In the genomic region with DNA sequence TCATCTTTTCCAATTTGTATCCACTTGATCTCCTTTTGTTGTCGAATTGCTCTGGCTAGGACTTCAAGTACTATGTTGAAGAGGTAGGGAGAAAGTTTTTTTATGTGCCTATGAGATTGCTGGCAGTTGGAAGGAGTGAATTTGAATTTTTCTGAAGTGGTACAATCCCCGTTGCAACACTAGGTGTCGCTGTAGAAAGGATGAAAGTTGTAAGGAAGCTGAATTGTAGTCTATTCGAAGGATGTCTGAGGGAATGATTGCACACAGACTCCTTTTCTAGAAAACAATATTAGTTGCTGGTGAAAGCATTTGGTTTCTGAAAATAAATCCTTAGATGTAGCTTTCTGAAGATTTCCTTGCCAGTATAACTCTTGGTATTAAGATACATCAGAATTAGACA, we compare ENCODE assay signal across 8 mouse cellular contexts. TPM values are rescaled to one million over a fixed set of nuclear protein-coding genes. Genes with fewer than 3 reads are reported as not detected.
A peak's percentile ranks its signal among the peaks of the same experiment; 100 is the strongest.
DNase-seq lines count a peak whose midpoint lies in the region; ATAC-seq and TF ChIP-seq lines count a peak whose summit lies in the region.

No protein-coding gene starts in this region.

- peak; percentile 14 to 28 for DNase-seq in adrenal gland, adult 18-20 months (ENCODE audit: low spot score in 2 of 2)
- no peak for DNase-seq in adrenal gland, postnatal 4 days (ENCODE audit: low spot score in 2 of 2)
- DNase-seq in ovary, postnatal 14 days (ENCODE audit: low spot score): peak; percentile 55
- no peak for DNase-seq in ovary, adult 18-20 months (ENCODE audit: low spot score)
- DNase-seq in embryo, embryonic 11.5 days (ENCODE audit: low read depth, low spot score): peak; percentile 35
- DNase-seq in hindbrain, postnatal 0 days (ENCODE audit: low spot score): peak; percentile 79
- DNase-seq in lung, postnatal 0 days (ENCODE audit: low spot score): peak; percentile 85
- peak; percentile 62 to 67 for DNase-seq in right cerebral cortex, adult 2 months (ENCODE audit: low spot score in 2 of 2)

- H3K27ac ChIP-seq in hindbrain, postnatal 0 days: no peak overlapping the region
- H3K27ac ChIP-seq in lung, postnatal 0 days (ENCODE audit: low read length): no peak overlapping the region

- no peak overlapping the region for H3K4me3 ChIP-seq in hindbrain, postnatal 0 days (ENCODE audit: low read length)
- no peak overlapping the region for H3K4me3 ChIP-seq in lung, postnatal 0 days (ENCODE audit: low read depth, low read length)

- H3K36me3 ChIP-seq in hindbrain, postnatal 0 days (ENCODE audit: insufficient read depth, low read length): no peaks in the 10 kb centered on the region
- no peaks in the 10 kb centered on the region for H3K36me3 ChIP-seq in lung, postnatal 0 days (ENCODE audit: insufficient read depth, low read length)

- WGBS in hindbrain, postnatal 0 days: 6% methylated on average over 4 of the region's 4 CpGs
- WGBS in lung, postnatal 0 days: 5% methylated on average over 4 of the region's 4 CpGs

- no peak overlapping the region for H3K9ac ChIP-seq in hindbrain, postnatal 0 days (replicated peaks; ENCODE audit: low read length)
- H3K9ac ChIP-seq in lung, postnatal 0 days (replicated peaks; ENCODE audit: low read depth): no peak overlapping the region

- no peak; the same call in 1 of the 2 replicates for ATAC-seq in hindbrain, postnatal 0 days
- no peak for ATAC-seq in lung, postnatal 0 days

- H3K4me2 ChIP-seq in hindbrain, postnatal 0 days (ENCODE audit: low read depth, low read length): no peak overlapping the region
- no peak overlapping the region for H3K4me2 ChIP-seq in lung, postnatal 0 days (replicated peaks; ENCODE audit: low read depth, low read length)

- no peak for TF ChIP-seq EP300 in lung, postnatal 0 days (IDR thresholded peaks at IDR 0.05)

- no peaks in the 10 kb centered on the region for H3K9me3 ChIP-seq in hindbrain, postnatal 0 days (ENCODE audit: low read length)
- no peaks in the 10 kb centered on the region for H3K9me3 ChIP-seq in lung, postnatal 0 days (ENCODE audit: low read length)

- peak; percentile 79 for TF ChIP-seq CTCF in hindbrain, postnatal 0 days (IDR thresholded peaks at IDR 0.05; ENCODE audit: low read depth)
- peak; percentile 83 for TF ChIP-seq CTCF in lung, postnatal 0 days (IDR thresholded peaks at IDR 0.05)

- no peaks in the 10 kb centered on the region for H3K4me1 ChIP-seq in hindbrain, postnatal 0 days (ENCODE audit: insufficient read depth, low read length)
- H3K4me1 ChIP-seq in lung, postnatal 0 days (ENCODE audit: insufficient read depth, low read depth, low read length): no peaks in the 10 kb centered on the region

- no peaks in the 10 kb centered on the region for H3K27me3 ChIP-seq in hindbrain, postnatal 0 days (ENCODE audit: insufficient read depth, low read length)
- no peaks in the 10 kb centered on the region for H3K27me3 ChIP-seq in lung, postnatal 0 days (replicated peaks; ENCODE audit: insufficient read depth, low read length)

RNA-seq across cellular contexts. Expression of a gene that starts 54.6 kb away (rescaled TPM):
- 100 to 1,000 TPM; 333 to 416 TPM for total RNA-seq in adrenal gland, adult 18-20 months (2021)
- 100 to 1,000 TPM; 268 to 614 TPM for total RNA-seq in adrenal gland, postnatal 4 days (2021)
- 319 and 356 TPM in 2 replicates for total RNA-seq in hindbrain, postnatal 0 days (2014; rRNA removed)
- 283 and 310 TPM in 2 replicates for polyA plus RNA-seq in hindbrain, postnatal 0 days (2015; fragmentation: Nextera tagmentation; extraction: Ambion mirVana)
- polyA plus RNA-seq in lung, postnatal 0 days (2015; fragmentation: Nextera tagmentation; extraction: Ambion mirVana): 404 and 424 TPM in 2 replicates

Comparison
In these comparisons a context has a peak if more than half of its experiments do, and no peak if none do; other contexts are left out.
1. DNase-seq: peak in adrenal gland, adult 18-20 months (2 of 2), ovary, postnatal 14 days (single experiment), embryo, embryonic 11.5 days (single experiment), hindbrain, postnatal 0 days (single experiment), lung, postnatal 0 days (single experiment) and right cerebral cortex, adult 2 months (2 of 2); none in adrenal gland, postnatal 4 days (0 of 2) and ovary, adult 18-20 months (single experiment).